Mouse (Mus musculus) heart, embryonic 14.5 days (tissue): ENCODE measurements at regions not wholly inside any gene's neighbourhood (a gene's known extent, or its start where the extent isn't known, plus 50 kb on each side); places are given as distances from the start of the nearest gene placed in this dataset.

Source experiments
- ATAC-seq: fragments of 200-750 bp; cut with Nextera tagmentation; 2 replicates; pipeline ENCODE4 v1.8.0; 2017; ENCODE audit warnings: low read depth, moderate TSS enrichment; ENCODE audit not compliant: insufficient number of reproducible peaks, insufficient read depth, low FRiP score
- H3K27ac ChIP-seq, 2 experiments: fragments of 200-500 bp in 1 of 2; fragments of 300-500 bp in 1 of 2; sonication (generic) in 1 of 2; replicated peaks in 1 of 2; 2 replicates each; pipeline ENCODE4 v1.5.1; 2012 to 2014; ENCODE audit warnings: low read depth in 2 of 2, low read length in 2 of 2, control low read depth in 1 of 2, mild to moderate bottlenecking in 1 of 2, mixed read lengths in 1 of 2; ENCODE audit not compliant: control insufficient read depth in 1 of 2, insufficient read depth in 1 of 2
- H3K27me3 ChIP-seq: fragments of 300-500 bp; sonication (generic); 2 replicates; pipeline ENCODE4 v1.6.1; 2014; ENCODE audit warnings: mild to moderate bottlenecking, low read length, control low read depth; ENCODE audit not compliant: control insufficient read depth, insufficient read depth
- H3K36me3 ChIP-seq: fragments of 300-500 bp; sonication (generic); 2 replicates; pipeline ENCODE4 v1.6.1; 2014; ENCODE audit warnings: mild to moderate bottlenecking, control low read depth, low read length, mixed read lengths; ENCODE audit not compliant: control insufficient read depth, insufficient read depth
- H3K4me1 ChIP-seq, 2 experiments: fragments of 200-500 bp in 1 of 2; fragments of 300-500 bp in 1 of 2; sonication (generic) in 1 of 2; 2 replicates each; pipeline ENCODE4 v1.6.1; 2012 to 2014; ENCODE audit warnings: low read length in 2 of 2, control low read depth in 1 of 2, mixed read lengths in 1 of 2; ENCODE audit not compliant: control insufficient read depth in 2 of 2, insufficient read depth in 2 of 2
- H3K4me2 ChIP-seq: fragments of 300-500 bp; sonication (generic); 2 replicates; pipeline ENCODE4 v1.6.1; 2014; ENCODE audit warnings: mild to moderate bottlenecking, low read length
- H3K4me3 ChIP-seq, 2 experiments: fragments of 200-500 bp in 1 of 2; fragments of 300-500 bp in 1 of 2; sonication (generic) in 1 of 2; 2 replicates each; pipeline ENCODE4 v1.5.1; 2012 to 2014; ENCODE audit warnings: low read length in 2 of 2, mild to moderate bottlenecking in 2 of 2, control low read depth in 1 of 2, low read depth in 1 of 2, moderate library complexity in 1 of 2; ENCODE audit not compliant: control insufficient read depth in 1 of 2, insufficient read depth in 1 of 2
- H3K9ac ChIP-seq: fragments of 300-500 bp; sonication (generic); 2 replicates; pipeline ENCODE4 v1.6.1; 2014; ENCODE audit warnings: mild to moderate bottlenecking, low read length
- H3K9me3 ChIP-seq: fragments of 300-500 bp; sonication (generic); 2 replicates; pipeline ENCODE4 v1.6.1; 2016; ENCODE audit warnings: low read length, control low read depth; ENCODE audit not compliant: control insufficient read depth
- WGBS: fragments of 180-500 bp; shearing (Covaris S2); extraction: QIAGEN DNeasy Blood & Tissue Kit; methylation state at CpG from one replicate; pipeline ENCODE4 v1.1.7; 2014; 5-methylcytosine and 5-hydroxymethylcytosine counted together

- H3K4me3 ChIP-seq = no peak overlapping the region
- no peak overlapping the region for H3K9ac ChIP-seq
- peaks cover 15 to 23% of the 10 kb centered on the region in 2 experiments for H3K4me1 ChIP-seq
- H3K27me3 ChIP-seq = no peaks in the 10 kb centered on the region
- no peak overlapping the region for H3K27ac ChIP-seq
- H3K36me3 ChIP-seq = no peaks in the 10 kb centered on the region
- no peaks in the 10 kb centered on the region for H3K9me3 ChIP-seq
- H3K4me2 ChIP-seq = 0 out of 2 replicates have a peak overlapping the region, but pooled peaks have one; percentile 31
- WGBS = 72% methylated on average over 6 of the region's 6 CpGs
- ATAC-seq = no peak
These were observed 452.9 kb downstream of the Wdr11 start for GRCm38 (mm10) chr7:130044581-130044980.

GRCm38 (mm10) chr7:130046086-130046485 is 454.4 kb downstream of the Wdr11 start:
- WGBS = 63% methylated on average over 2 of the region's 2 CpGs
- ATAC-seq = no peak
- Histone ChIP-seq H3K27me3 (no peaks in the 10 kb centered on the region), H3K4me1 (peaks cover 15 to 23% of the 10 kb centered on the region in 2 experiments), H3K9me3 (no peaks in the 10 kb centered on the region), H3K36me3 (no peaks in the 10 kb centered on the region), H3K27ac (no peak overlapping the region), H3K4me3 (no peak overlapping the region), H3K9ac (no peak overlapping the region), H3K4me2 (no peak overlapping the region)

GRCm38 (mm10) chr7:130047293-130048034 is 455.8 kb downstream of the Wdr11 start:
- Histone ChIP-seq H3K9ac (no peak overlapping the region), H3K27me3 (no peaks in the 10 kb centered on the region), H3K4me1 (peaks cover 15 to 19% of the 10 kb centered on the region in 2 experiments), H3K4me2 (no peak overlapping the region), H3K4me3 (no peak overlapping the region), H3K27ac (no peak overlapping the region), H3K9me3 (no peaks in the 10 kb centered on the region), H3K36me3 (no peaks in the 10 kb centered on the region)
- 80% methylated on average over 11 of the region's 11 CpGs for WGBS
- no peak for ATAC-seq

GRCm38 (mm10) chr7:130048106-130048772 is 456.6 kb downstream of the Wdr11 start:
- Histone ChIP-seq H3K27ac (no peak overlapping the region), H3K27me3 (no peaks in the 10 kb centered on the region), H3K4me2 (no peak overlapping the region), H3K9me3 (no peaks in the 10 kb centered on the region), H3K36me3 (no peaks in the 10 kb centered on the region), H3K9ac (no peak overlapping the region), H3K4me3 (no peak overlapping the region), H3K4me1 (peaks cover 15 to 17% of the 10 kb centered on the region in 2 experiments)
- ATAC-seq = no peak
- 69% methylated on average over 6 of the region's 6 CpGs for WGBS

GRCm38 (mm10) chr7:130049461-130049860 is 457.8 kb downstream of the Wdr11 start:
- Histone ChIP-seq H3K4me2 (no peak overlapping the region), H3K4me3 (no peak overlapping the region), H3K9me3 (no peaks in the 10 kb centered on the region), H3K27me3 (no peaks in the 10 kb centered on the region), H3K9ac (no peak overlapping the region), H3K27ac (no peak overlapping the region), H3K36me3 (no peaks in the 10 kb centered on the region), H3K4me1 (peaks cover 3 to 4% of the 10 kb centered on the region in 2 experiments)
- 87% methylated on average over 2 of the region's 2 CpGs for WGBS
- ATAC-seq = no peak

GRCm38 (mm10) chr7:130050120-130050519 is 458.5 kb downstream of the Wdr11 start:
- no peaks in the 10 kb centered on the region for H3K36me3 ChIP-seq
- H3K4me2 ChIP-seq = no peak overlapping the region
- H3K27me3 ChIP-seq = no peaks in the 10 kb centered on the region
- 30% methylated on average over 2 of the region's 2 CpGs for WGBS
- H3K4me1 ChIP-seq = no peaks in the 10 kb centered on the region; a peak in 1 of 4 replicates
- no peak overlapping the region for H3K9ac ChIP-seq
- no peak overlapping the region for H3K27ac ChIP-seq
- ATAC-seq = no peak
- H3K9me3 ChIP-seq = no peaks in the 10 kb centered on the region
- no peak overlapping the region for H3K4me3 ChIP-seq

GRCm38 (mm10) chr7:130052376-130052775 is 460.7 kb downstream of the Wdr11 start:
- Histone ChIP-seq H3K4me3 (no peak overlapping the region), H3K9ac (no peak overlapping the region), H3K27ac (no peak overlapping the region), H3K36me3 (no peaks in the 10 kb centered on the region), H3K4me2 (no peak overlapping the region), H3K9me3 (no peaks in the 10 kb centered on the region), H3K4me1 (no peaks in the 10 kb centered on the region), H3K27me3 (no peaks in the 10 kb centered on the region)
- no peak for ATAC-seq
- 85% methylated on average over 5 of the region's 5 CpGs for WGBS
